Mouse (Mus musculus): ENCODE measurements around the gene Cdx4. TPM values are rescaled to one million over a fixed set of nuclear protein-coding genes. Genes with fewer than 3 reads are reported as not detected.

Cdx4 gene
- polyA plus RNA-seq, 1 experiment from 2014 or later, result not detected

DNA sequence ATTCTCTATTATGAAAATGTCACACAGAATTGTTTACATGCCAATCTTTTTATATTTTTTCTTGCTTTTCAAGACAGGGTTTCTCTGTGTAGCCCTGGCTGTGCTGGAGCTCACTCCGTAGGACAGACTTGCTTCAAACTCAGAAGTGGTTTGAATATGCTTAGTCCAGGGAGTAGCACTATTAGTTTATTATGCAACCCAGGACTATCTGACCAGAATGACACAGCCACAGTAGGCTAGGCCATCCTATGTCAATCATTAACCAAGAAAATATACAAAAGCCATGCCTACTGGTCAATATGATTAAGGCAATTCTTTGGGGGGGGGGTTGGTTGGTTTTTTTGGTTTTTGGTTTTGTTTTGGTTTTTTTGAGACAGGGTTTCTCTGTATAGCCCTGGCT lies 12.9 kb upstream of the Cdx4 start:
- no peak for DNase-seq
- H3K27me3 ChIP-seq (ENCODE audit: insufficient read depth, low read length), result no peaks in the 10 kb centered on the region; the same call in 1 of the 2 replicates
- H3K4me3 ChIP-seq (ENCODE audit: low read depth, low read length), result no peak overlapping the region
- no peaks in the 10 kb centered on the region for H3K9me3 ChIP-seq (ENCODE audit: low read depth, low read length)
- H3K36me3 ChIP-seq (ENCODE audit: insufficient read depth), result no peaks in the 10 kb centered on the region
- ATAC-seq (ENCODE audit: insufficient read depth), result no peak
- no peak overlapping the region for H3K4me2 ChIP-seq
- no peak for TF ChIP-seq CTCF (IDR thresholded peaks at IDR 0.05; ENCODE audit: low read depth)
- no peak overlapping the region for H3K9ac ChIP-seq
- WGBS, result 76% methylated on average over 1 of the region's 1 CpGs
- H3K27ac ChIP-seq (ENCODE audit: low read depth), result no peak overlapping the region
- H3K4me1 ChIP-seq (ENCODE audit: insufficient read depth), result no peaks in the 10 kb centered on the region

DNA sequence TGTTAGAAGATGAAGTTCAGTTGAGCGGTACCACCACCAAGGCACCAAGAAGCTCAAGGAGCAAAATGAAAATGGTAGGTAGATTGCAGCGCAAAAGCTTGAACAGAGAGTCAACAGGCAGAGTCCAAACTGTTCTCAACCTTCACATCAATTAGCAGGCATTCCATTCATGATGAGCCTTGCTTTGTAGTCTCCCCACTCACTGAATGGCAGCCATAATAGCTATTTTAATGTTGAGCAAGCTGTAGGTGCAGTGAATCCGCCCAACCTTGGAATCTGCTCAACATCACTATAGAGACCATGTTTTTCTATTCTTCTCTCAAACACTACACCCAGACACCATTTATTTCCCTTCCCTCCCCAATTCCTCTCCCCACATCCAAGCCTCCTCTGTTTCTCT lies 9.5 kb upstream of the Cdx4 start:
- H3K27ac ChIP-seq (ENCODE audit: low read depth), result no peak overlapping the region
- DNase-seq, result no peak
- H3K27me3 ChIP-seq (ENCODE audit: insufficient read depth, low read length), result no peaks in the 10 kb centered on the region; the same call in 1 of the 2 replicates
- H3K9ac ChIP-seq, result no peak overlapping the region
- ATAC-seq (ENCODE audit: insufficient read depth), result no peak
- H3K4me3 ChIP-seq (ENCODE audit: low read depth, low read length), result no peak overlapping the region
- H3K9me3 ChIP-seq (ENCODE audit: low read depth, low read length), result no peaks in the 10 kb centered on the region
- no peak for TF ChIP-seq CTCF (IDR thresholded peaks at IDR 0.05; ENCODE audit: low read depth)
- H3K4me2 ChIP-seq, result no peak overlapping the region
- 90% methylated on average over 3 of the region's 3 CpGs for whole genome bisulfite sequencing
- no peaks in the 10 kb centered on the region for H3K36me3 ChIP-seq (ENCODE audit: insufficient read depth)
- no peaks in the 10 kb centered on the region for H3K4me1 ChIP-seq (ENCODE audit: insufficient read depth)

DNA sequence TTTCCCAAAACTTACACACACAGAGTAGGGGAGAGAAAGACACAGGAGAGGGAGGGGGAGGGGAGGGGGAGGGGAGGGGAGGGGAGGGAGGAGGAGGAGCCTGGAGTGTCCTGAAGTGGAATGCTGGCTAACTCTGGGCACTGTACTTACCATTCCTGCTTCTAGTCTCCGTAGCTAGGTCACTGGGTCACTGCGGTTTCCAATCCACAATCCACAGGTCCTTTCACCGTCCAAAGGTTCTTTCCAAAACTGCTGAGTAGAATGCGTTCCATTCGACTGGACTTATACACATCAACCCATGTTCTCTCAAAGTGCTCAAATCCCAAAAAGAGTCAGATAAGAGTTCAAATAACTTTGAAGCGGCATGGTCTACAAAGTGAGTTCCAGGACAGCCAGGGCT lies 7.1 kb upstream of the Cdx4 start:
- WGBS, result 75% methylated on average over 6 of the region's 6 CpGs
- Histone ChIP-seq H3K4me1 (ENCODE audit: insufficient read depth) (no peaks in the 10 kb centered on the region), H3K4me3 (ENCODE audit: low read depth, low read length) (no peak overlapping the region), H3K27me3 (ENCODE audit: insufficient read depth, low read length) (peaks cover 4% of the 10 kb centered on the region; the same call in 1 of the 2 replicates), H3K36me3 (ENCODE audit: insufficient read depth) (no peaks in the 10 kb centered on the region), H3K9ac (no peak overlapping the region), H3K9me3 (ENCODE audit: low read depth, low read length) (no peaks in the 10 kb centered on the region), H3K4me2 (no peak overlapping the region), H3K27ac (ENCODE audit: low read depth) (no peak overlapping the region)
- TF ChIP-seq CTCF (IDR thresholded peaks at IDR 0.05; ENCODE audit: low read depth), result no peak
- DNase-seq, result no peak
- no peak for ATAC-seq (ENCODE audit: insufficient read depth)

DNA sequence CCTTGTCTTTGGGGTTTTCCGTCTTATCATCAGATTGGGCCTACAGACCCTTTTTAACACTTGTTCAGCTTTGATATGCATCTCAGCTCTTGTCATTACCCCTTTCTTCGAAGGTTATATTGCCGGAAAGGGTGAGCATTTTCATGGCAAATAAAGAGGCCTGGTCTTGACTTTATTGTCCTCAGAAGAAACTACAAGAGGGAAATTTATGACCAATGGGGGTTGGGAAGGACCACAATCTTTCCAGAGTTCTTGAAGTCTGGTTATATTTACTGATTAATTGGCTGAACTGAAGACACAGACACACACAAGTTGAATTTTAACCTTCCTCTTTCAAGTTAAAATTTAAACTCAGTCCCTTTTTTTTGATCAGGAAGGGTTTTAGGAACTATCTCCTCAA lies 4.7 kb downstream of the Cdx4 start:
- Histone ChIP-seq H3K36me3 (ENCODE audit: insufficient read depth) (no peaks in the 10 kb centered on the region), H3K27me3 (ENCODE audit: insufficient read depth, low read length) (peaks cover 24% of the 10 kb centered on the region), H3K4me3 (ENCODE audit: low read depth, low read length) (no peak overlapping the region), H3K27ac (ENCODE audit: low read depth) (no peak overlapping the region), H3K9ac (no peak overlapping the region), H3K9me3 (ENCODE audit: low read depth, low read length) (no peaks in the 10 kb centered on the region), H3K4me1 (ENCODE audit: insufficient read depth) (no peaks in the 10 kb centered on the region), H3K4me2 (no peak overlapping the region)
- ATAC-seq (ENCODE audit: insufficient read depth), result no peak
- WGBS, result 73% methylated on average over 3 of the region's 3 CpGs
- no peak for DNase-seq
- TF ChIP-seq CTCF (IDR thresholded peaks at IDR 0.05; ENCODE audit: low read depth), result no peak

DNA sequence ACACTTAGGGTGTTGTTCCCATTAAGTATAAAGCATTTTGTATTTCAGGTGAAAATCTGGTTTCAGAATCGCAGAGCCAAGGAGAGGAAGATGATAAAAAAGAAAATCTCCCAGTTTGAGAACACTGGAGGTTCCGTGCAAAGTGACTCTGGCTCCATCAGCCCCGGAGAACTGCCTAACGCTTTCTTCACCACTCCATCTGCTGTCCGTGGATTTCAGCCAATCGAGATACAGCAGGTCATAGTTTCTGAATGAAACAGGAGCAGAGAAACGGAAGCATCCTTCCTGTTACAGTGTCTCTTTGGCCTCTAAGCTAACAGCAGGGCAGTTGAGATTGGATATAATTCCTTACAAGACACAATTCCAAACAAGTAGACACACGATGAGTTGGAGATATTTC lies 8.2 kb downstream of the Cdx4 start:
- no peak for DNase-seq
- Histone ChIP-seq H3K27ac (ENCODE audit: low read depth) (no peak overlapping the region), H3K4me3 (ENCODE audit: low read depth, low read length) (no peak overlapping the region), H3K27me3 (ENCODE audit: insufficient read depth, low read length) (peaks cover 2% of the 10 kb centered on the region), H3K9ac (no peak overlapping the region), H3K9me3 (ENCODE audit: low read depth, low read length) (no peaks in the 10 kb centered on the region), H3K4me2 (no peak overlapping the region), H3K4me1 (ENCODE audit: insufficient read depth) (no peaks in the 10 kb centered on the region), H3K36me3 (ENCODE audit: insufficient read depth) (no peaks in the 10 kb centered on the region)
- TF ChIP-seq CTCF (IDR thresholded peaks at IDR 0.05; ENCODE audit: low read depth), result no peak
- no peak for ATAC-seq (ENCODE audit: insufficient read depth)
- 53% methylated on average over 8 of the region's 8 CpGs for WGBS

DNA sequence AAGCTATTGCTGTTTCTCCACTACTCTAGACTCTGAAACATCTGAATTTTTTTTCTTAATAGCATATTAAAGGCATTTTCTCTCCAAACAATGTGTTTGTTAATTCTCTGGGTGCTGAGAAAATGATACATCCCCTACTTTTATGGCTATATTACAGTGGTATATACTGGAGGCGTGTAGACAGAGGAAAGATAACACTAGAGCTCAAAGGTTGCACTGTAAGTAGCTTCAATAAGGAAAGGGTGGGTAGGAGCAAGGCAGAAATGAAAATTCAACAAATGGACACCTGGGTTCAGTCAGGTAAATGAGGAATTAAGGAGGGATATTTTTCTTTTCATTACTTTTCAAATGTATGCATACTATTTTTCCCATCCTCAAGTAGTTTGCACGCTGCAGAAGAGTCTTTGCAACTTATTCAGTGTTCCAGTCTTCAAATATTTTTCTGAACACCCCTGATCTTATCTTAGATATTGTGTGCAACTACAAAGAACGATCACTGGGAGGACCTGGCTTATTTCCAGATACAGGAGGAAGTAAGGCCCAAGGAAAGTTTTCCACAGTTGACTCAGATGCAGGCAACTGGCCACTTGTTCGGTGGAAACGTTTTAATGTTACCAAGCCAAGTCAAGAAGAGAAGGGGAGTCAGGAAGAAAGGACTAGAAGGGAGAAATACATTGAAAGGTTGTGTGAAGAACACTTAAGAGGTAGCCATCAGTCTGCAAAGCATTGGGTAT lies 10.1 kb downstream of the Cdx4 start:
- H3K27me3 ChIP-seq (ENCODE audit: insufficient read depth, low read length), result no peaks in the 10 kb centered on the region; the same call in 1 of the 2 replicates
- H3K4me2 ChIP-seq, result no peak overlapping the region
- WGBS, result 42% methylated on average over 5 of the region's 5 CpGs
- TF ChIP-seq CTCF (IDR thresholded peaks at IDR 0.05; ENCODE audit: low read depth), result no peak
- H3K4me1 ChIP-seq (ENCODE audit: insufficient read depth), result no peaks in the 10 kb centered on the region
- ATAC-seq (ENCODE audit: insufficient read depth) (no peak), DNase-seq (no peak)
- no peak overlapping the region for H3K9ac ChIP-seq
- no peaks in the 10 kb centered on the region for H3K36me3 ChIP-seq (ENCODE audit: insufficient read depth)
- no peaks in the 10 kb centered on the region for H3K9me3 ChIP-seq (ENCODE audit: low read depth, low read length)
- H3K4me3 ChIP-seq (ENCODE audit: low read depth, low read length), result no peak overlapping the region
- H3K27ac ChIP-seq (ENCODE audit: low read depth), result no peak overlapping the region

DNA sequence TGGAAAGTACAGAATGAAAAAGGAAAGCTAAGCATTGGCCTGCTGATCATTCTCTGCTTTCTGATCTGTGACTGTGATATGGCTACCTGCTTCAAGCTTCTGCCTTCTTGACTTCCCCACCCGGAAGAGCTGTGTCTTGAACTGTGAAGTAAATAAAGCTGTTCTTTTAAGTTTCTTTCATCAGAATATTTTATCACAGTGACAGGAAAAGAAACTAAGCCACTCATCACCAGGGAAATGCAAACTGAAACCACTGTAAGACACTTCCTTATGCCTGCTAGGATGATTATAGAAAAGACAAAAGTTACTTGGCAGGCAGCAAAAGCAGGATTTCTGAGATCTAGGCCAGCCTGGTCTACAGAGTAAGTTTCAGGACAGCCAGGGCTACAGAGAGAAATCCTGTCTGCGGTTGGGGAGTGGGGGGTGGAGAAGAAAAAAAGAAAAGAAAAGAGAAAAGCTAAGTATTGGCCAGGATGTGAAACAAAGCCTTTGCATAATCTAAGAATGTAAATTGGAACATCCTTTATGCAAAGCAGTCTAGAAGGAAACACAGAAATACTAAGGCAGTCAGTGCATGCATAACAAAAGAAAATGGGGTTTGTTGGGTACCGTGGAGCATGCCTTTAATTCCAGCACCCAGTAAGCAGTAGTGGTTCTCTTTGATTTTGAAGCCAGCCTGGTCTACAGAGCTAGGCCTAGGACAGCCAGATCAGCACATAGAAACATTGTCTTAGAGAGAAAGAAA lies 20.3 kb downstream of the Cdx4 start:
- no peak overlapping the region for H3K9ac ChIP-seq
- no peak overlapping the region for H3K4me2 ChIP-seq
- WGBS, result 65% methylated on average over 3 of the region's 3 CpGs
- no peaks in the 10 kb centered on the region for H3K36me3 ChIP-seq (ENCODE audit: insufficient read depth)
- DNase-seq, result no peak
- H3K27ac ChIP-seq (ENCODE audit: low read depth), result no peak overlapping the region
- no peak overlapping the region for H3K4me3 ChIP-seq (ENCODE audit: low read depth, low read length)
- no peaks in the 10 kb centered on the region for H3K27me3 ChIP-seq (ENCODE audit: insufficient read depth, low read length)
- no peak for ATAC-seq (ENCODE audit: insufficient read depth)
- no peaks in the 10 kb centered on the region for H3K9me3 ChIP-seq (ENCODE audit: low read depth, low read length)
- TF ChIP-seq CTCF (IDR thresholded peaks at IDR 0.05; ENCODE audit: low read depth), result no peak
- H3K4me1 ChIP-seq (ENCODE audit: insufficient read depth), result no peaks in the 10 kb centered on the region
